Mouse (Mus musculus) lung, postnatal 10 days (tissue): ENCODE results near the gene Ddx25.
A peak's percentile ranks its signal among the peaks of the same experiment; 100 is the strongest.

Experiments used
- DNase-seq: peaks from one replicate; pipeline ENCODE4 v3.0.0; 2021

The Ddx25 gene

DNA sequence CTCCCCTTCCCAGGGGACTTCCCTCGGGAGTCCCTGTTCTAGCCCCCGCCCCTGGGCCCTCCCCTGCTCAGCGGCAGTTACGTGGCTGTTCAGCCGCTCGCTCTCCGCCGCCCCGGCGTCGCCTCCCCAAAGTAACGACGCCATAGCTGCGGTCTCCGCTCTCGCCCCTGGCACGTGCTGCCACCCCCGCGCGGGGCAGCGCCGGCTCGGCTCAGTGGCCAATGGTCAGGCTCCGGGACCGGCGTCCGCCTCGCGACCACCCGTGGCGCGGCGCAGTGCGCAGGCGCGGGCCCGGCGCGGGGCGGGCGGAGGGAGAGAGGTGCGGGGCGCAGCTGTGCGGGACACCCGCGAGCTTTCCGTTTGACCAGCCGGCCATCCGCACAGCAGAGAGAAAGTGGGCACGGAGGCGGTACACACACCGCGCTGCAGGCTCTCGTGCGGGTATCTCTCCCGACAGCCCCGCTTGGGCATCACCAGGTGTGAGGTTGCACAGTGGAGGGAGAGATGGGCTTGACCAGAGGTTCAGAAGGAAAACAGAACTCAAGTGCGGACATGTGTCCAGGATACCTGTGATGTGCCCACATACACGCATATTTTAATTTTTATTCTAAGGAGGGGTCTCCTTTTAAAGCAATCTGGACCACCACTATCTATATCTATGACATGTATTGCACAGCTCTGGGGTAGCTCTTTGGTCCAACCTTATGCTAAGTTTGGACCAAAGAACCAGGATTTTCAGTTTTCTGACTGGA, at the start of gene Ddx25, which contains the start of gene Pus3:
TSS of gene Ddx25 (minus strand) at position 272 of the 752 bp plus-strand sequence.
TSS of gene Pus3 (plus strand) at position 339 of the 752 bp plus-strand sequence.
- no peak for DNase-seq

DNA sequence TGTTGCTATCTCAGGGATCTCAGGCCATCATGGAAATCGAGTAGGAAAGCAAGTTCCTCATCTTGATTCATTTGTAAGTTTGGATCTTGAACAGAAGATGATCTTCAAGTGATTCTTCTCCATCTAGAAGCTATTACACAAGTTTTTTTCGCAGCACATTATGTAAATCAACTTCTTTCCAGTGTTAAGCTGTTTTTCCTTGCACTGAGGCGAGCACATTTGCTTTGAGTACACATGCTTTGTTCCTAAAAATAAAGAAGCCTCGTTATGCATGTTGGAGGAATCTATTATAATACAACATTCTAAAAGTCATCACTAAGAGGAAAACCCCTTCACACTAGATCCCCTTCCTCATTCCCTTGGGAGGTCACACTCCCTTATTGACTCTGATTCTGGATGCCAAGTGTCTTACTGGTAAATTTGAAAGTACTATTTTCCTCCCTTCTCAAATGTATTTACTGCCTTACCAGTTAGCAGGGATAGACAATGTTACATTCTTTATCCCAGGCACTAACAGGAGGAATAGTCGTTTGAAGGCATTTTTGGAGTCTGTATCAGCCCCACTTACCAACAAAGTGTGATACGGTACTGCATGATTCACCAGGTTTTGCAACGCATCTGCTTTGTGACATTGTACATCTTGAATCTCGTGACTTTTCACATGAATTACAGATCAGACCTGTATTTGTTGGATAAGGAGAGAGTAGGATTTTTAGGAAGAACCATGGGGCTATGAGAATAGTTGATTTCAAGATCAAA, 49.5 kb upstream of the Ddx25 start:
- DNase-seq, result no peak

DNA sequence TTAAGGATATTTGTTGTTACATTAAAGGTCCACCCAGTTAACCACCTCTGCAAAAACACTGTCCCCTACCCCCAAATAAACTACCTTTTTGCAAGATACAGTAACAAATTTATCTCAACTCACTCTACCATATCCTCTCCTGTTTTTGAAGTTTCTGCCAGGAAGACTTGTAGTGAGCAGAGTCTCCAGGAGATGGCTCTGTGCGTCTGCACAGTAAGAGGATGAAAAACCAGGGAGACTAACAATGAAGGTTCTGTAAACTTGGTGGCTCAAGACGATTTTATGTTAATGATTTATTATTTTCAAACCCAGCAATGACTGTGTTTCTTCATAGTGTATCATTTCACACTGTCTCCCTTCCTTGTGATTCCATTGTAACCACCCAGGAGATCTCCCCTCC, 34.6 kb upstream of the Ddx25 start:
- no peak for DNase-seq

DNA sequence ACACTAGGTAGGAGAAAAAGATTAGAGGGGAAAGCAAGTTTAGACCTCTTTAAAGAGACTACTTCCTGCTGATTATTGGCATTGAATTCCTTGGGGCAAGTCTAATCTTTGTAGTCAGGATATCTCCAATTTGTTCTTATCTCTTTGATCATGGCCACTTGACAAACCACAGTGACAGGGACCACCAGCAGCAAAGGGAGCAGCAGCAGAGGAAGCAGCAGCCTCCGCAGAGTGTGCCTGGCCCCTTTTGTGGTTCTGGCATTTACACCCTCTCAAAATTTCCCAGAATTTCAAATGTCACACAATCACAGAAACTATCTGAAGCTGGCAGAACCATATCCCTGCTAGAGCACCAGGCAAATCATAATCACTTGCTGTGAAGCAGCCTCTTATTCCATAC, 29.3 kb upstream of the Ddx25 start:
- DNase-seq, result no peak

DNA sequence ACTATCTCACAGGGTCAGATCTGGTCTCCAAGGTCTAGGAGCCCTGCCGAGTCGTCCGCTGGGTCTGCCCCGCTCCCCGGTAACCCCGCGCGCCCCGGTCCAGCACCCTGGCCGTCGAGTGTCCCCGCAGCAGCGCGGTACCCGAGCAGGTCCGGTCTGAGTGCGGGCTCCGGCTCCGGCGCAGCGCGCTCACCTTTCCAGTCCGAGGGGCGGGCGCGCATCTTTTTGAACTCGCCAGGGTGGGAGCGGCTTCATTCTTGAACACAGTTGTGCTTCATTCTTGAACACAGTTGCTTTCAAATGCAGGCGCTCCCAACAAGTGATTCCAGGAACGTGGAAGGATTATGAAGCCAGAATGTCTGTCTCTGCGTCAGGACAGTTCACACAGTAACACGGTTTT, 16.1 kb upstream of the Ddx25 start:
- no peak for DNase-seq

GRCm38 (mm10) chr9:35570663-35571062, 12.3 kb upstream of the Ddx25 start:
- no peak for DNase-seq

GRCm38 (mm10) chr9:35569571-35570534, 11.5 kb upstream of the Ddx25 start, which contains the start of the genes Pate2 and Hyls1:
Gene Pate2, plus strand, starts transcription at chr9:35570284.
Gene Hyls1, minus strand, starts transcription at chr9:35570398.
- peak; percentile 96 for DNase-seq

DNA sequence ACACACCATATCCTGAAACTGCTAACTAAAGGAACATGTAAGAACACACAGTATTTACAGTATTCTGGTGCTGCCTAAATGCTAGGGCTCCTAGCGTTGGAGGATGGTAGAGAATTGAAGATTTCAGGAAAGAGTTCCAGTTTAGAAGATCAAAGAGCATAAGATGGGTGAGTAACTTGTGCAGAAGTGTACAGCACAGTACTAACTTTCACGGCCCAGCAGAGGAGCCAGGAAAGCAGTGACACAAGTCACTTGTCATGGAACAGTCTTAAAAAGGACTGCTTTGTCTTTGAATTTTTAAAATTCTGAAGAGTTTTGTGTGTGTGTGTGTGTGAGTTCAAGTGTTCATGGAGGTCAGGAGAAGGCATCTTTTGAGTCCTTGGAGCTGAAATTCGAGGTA, 9.7 kb upstream of the Ddx25 start:
- no peak for DNase-seq

DNA sequence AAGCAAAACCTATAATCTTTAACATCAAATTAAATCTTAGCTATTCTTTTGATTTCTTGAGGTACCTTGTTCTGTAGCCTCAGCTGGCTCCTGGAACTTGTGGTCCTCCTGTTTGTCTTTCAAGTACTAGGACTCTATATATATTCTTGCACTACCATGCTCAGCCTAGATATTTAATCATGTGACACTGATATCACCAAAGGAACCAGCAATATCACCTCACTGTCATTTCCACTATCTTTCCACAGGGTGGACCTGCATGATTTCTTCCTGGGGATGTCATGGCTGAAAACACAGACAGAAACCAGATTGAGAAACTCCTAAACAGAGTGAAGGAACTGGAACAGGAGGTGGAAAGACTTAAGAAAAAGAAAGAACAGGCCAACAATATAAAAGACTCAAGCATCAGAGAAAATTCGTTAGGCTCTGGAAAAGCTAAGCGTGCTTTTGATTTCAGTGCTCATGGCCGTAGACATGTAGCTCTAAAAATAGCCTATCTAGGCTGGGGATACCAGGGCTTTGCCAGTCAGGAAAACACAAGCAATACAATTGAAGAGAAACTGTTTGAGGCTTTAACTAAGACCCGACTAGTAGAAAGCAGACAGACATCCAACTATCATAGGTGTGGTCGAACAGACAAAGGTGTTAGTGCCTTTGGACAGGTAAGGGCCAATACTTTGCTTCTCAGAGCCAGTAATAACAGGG, 6.4 kb upstream of the Ddx25 start:
- no peak for DNase-seq

- no peak for DNase-seq
These were observed 3.3 kb upstream of the Ddx25 start for GRCm38 (mm10) chr9:35561583-35561982.

DNA sequence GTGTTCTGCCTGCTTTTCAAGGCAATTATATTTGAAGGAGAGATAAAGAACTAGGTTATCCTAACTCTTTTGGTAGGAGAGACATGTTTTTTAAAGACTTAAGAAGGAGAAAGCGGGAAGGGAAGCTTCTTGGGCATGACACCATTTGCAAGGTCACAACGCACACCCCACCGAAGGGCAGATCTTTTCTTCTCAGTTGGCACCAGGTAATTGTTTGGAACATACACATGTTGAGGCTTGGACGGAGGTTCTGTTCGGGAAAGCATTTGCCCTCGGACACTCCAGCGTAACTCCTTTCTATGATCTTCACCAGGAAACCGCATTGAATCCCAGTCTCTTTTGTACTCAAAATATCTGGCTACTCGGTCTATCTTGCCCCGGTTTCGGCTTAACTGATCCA, 2.7 kb upstream of the Ddx25 start:
- DNase-seq, result no peak

- peak; percentile 80 for DNase-seq
These were observed 922 bp upstream of the Ddx25 start for GRCm38 (mm10) chr9:35559009-35559890.

GRCm38 (mm10) chr9:35556494-35557102, 1.7 kb downstream of the Ddx25 start:
- DNase-seq, result no peak

DNA sequence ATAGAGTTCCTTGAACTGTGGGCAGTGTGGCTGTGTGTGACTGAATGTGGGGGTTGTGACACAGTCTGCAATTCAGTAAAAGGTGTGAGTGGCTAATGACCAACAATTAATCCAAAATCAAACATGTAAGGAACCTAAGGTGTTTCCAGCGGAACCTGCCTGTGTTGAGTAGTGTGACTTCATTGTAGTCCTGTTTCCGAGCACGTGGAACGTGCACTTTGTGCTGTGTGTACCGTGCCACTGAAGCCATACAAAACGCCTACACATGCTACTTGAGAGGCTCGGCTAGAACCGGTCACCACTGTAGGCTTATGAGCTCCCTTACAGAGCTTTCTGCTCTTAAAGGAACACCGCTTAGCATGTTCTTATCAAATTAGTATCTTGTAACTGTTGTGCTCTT, 9.9 kb downstream of the Ddx25 start:
- no peak for DNase-seq

DNA sequence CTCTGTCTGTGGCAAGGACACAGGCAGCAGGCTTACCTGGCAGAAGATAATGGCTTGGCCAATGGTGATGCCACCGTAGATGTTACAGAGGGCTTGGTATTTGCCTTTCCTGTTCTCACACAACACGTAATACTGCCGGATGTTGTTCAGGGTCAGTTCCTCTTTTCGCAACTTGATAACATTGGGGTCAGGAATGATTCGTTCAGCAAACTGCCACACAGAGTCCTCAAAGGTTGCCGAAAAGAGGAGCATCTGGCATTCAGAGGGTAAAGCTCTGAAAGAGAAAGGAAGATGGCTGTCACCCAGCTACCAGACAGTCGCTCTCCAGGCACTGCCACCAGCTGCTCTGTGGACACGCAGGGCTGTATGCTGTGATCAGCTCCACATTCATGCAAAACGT, 11.6 kb downstream of the Ddx25 start:
- no peak for DNase-seq

DNA sequence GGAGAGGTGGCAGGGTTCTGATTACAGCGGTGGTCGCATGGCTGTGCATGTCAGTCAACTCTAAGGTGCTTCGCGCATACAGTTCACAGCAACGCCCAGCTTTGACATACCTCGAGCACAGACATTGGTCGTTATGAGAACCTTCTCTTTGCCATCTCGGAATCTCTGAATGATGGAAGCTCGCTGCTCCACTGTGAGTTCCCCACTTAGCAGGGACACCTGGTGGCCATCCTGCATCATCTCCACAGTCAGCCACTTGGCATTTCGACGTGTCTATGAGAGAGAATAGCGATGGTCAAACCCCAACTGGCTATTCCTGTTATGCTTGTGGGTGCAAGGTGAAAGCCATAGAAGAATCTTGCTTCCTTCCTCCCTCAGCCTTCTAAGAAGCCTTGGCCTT, 12.6 kb downstream of the Ddx25 start:
- no peak for DNase-seq

- DNase-seq, result peak; percentile 17
These were observed 13.7 kb downstream of the Ddx25 start for GRCm38 (mm10) chr9:35544666-35545065.

- no peak for DNase-seq
These were observed 15.0 kb downstream of the Ddx25 start for GRCm38 (mm10) chr9:35543099-35543860.

DNA sequence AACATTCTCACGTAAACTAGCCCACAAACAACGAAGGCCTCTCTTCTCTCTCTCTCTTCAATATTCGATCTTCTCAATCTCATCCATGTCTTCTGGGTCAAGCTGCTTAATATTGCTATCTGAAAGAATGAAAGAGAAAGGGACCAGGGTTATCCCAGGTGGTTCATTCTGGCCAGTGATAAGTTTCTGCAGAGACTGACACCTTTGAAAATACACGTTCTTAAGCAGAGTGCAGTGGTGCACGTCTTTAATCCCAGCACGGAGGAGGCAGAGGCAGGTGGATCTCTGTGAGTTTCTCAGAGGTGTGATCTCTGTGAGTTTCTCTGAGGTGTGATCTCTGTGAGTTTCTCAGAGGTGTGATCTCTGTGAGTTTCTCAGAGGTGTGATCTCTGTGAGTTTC, 16.4 kb downstream of the Ddx25 start:
- DNase-seq, result no peak

DNA sequence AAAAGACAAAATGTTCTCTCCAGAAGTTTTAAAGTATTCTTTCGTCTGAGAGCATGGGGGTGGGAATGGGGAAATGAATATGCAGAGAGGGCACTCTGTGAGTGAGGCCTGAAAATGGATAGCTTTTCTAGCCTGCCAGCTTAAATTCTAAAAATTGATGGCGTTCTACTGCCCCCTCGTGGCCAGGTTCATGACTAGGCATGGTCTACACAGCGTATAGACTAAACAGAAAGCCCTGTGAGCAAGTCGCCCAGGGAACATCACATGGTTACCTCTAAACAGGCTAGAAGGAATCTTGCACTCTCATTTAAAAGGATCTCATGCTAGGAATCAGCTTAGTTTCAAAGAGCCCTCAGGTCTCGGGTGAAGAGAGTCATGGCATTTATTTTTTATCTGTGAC, 16.8 kb downstream of the Ddx25 start:
- peak; percentile 85 for DNase-seq
